Mouse (Mus musculus) frontal cortex, postnatal 36 days (tissue): ENCODE data around the gene 4931429L15Rik.
"Not testable (repeated sequence)": the region's sequence is repeated elsewhere in the genome, so short reads cannot be mapped to it uniquely, and the experiment has no call there.

ENCODE experiments used
- DNase-seq, 2 experiments: peaks; one replicate each; pipeline ENCODE4 v3.0.0; 2022; ENCODE audit warnings: low spot score in 2 of 2

The 4931429L15Rik gene

DNA sequence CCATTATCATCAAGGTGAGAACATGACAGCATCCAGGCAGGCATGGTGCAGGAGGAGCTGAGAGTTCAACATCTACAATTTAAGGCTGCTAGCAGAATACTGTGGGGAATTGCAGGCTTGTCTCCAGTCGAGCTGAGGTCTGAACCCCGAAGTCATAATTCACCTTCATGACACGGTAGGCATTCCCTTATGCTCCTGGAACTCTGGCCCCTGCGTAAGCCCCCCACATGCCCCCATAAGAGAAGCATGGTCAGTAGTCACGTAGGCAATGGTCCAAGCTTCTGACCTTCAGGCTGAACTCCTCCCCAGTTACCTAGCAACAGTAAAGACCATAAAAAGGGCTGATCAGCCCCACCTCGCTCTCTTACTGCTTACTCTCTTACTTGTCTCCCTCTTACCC is at the start of gene 4931429L15Rik:
Gene 4931429L15Rik, minus strand, starts transcription at position 101 of the 400 bp plus-strand sequence.
- not testable (repeated sequence) for DNase-seq

DNA sequence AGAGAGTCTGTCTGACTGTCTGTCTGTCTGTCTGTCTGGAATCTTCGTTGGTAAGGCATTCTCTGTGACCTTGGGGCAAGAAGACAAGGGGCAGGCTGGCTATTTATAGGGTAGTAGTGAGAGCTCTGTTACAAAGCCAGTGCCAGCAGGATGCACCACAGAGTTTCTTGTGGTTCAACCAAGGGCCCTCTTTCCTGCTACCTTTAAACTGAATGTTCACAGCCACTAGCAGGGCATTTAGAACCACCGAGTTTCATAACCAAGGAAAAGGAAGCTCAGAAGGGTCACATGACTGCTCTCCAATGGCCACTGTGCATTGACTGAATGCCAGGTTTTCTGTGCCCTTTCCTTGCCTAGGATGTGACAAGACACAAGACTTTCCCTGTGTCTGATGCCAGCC is 42.7 kb upstream of the 4931429L15Rik start:
- DNase-seq = no peak

- DNase-seq = no peak
Observed at GRCm38 (mm10) chr9:46361461-46362111, 41.8 kb upstream of the 4931429L15Rik start.

GRCm38 (mm10) chr9:46353992-46354391 is 34.2 kb upstream of the 4931429L15Rik start:
- peak; percentile 63 to 81 for DNase-seq

- no peak for DNase-seq
Observed at GRCm38 (mm10) chr9:46353330-46353724, 33.5 kb upstream of the 4931429L15Rik start.

DNA sequence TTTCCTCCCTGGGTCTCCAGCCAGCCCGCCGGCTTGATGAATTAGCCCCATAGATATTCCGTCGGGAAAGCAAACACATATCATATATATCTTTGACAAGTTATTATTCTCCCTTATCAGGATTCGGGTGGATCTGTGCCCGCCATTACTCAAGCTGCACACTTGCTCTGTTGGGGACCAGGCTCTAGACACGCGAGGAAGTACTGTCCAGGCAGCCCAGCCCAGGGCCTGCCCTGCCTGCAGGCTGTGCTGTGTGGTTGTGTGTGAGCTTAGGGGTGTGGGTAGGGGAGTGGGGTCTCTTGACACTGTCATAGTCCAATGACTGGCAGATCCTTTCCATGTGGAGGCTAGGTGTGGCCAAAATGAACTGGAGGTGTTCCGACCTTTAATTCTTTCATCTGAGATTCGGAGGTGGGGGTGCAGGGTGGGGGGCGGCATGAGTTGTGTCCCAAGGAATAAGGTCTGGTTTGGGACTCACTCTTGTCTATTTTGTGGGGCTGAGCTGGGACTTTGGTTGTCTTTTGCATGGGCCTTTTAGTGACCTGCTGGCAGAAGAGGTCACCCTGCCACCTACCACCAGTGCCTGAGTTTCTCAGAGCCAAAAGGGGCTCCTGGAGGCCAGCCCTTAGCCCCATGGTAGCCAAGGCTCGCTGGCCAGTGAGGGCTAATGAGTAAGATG is 33.0 kb upstream of the 4931429L15Rik start:
- no peak for DNase-seq

GRCm38 (mm10) chr9:46350451-46350981 is 30.7 kb upstream of the 4931429L15Rik start:
- DNase-seq = peak; percentile 49 to 54

- DNase-seq = no peak
Observed at GRCm38 (mm10) chr9:46345887-46346665, 26.3 kb upstream of the 4931429L15Rik start.

GRCm38 (mm10) chr9:46339051-46339652 is 19.4 kb upstream of the 4931429L15Rik start:
- no peak for DNase-seq

- DNase-seq = no peak
Observed at GRCm38 (mm10) chr9:46338384-46338783, 18.6 kb upstream of the 4931429L15Rik start.

- peak; percentile 61 to 76 for DNase-seq
Observed at GRCm38 (mm10) chr9:46337852-46338291, 18.1 kb upstream of the 4931429L15Rik start.

- DNase-seq = no peak
Observed at GRCm38 (mm10) chr9:46337331-46337730, 17.5 kb upstream of the 4931429L15Rik start.

- DNase-seq = not testable (repeated sequence)
Observed at GRCm38 (mm10) chr9:46336294-46336693, 16.5 kb upstream of the 4931429L15Rik start.

- no peak for DNase-seq
Observed at GRCm38 (mm10) chr9:46335461-46335995, 15.7 kb upstream of the 4931429L15Rik start.

GRCm38 (mm10) chr9:46334471-46335025 is 14.8 kb upstream of the 4931429L15Rik start:
- no peak for DNase-seq

DNA sequence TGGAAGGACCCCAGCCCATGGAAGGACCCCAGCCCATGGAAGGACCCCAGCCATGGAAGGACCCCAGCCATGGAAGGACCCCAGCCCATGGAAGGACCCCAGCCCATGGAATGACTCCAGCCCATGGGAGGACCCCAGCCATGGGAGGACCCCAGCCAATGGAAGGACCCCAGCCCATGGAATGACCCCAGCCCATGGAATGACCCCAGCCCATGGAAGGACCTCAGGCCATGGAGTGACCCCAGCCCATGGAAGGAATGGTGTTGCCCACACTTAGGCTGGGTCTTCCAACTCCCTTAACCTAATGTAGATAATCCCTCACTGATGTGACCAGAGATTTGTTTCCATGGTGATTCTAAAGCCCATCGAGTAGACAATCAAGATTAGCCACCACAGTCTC is 11.5 kb upstream of the 4931429L15Rik start:
- DNase-seq = no peak

- DNase-seq = no peak
Observed at GRCm38 (mm10) chr9:46330586-46330895, 10.8 kb upstream of the 4931429L15Rik start.

DNA sequence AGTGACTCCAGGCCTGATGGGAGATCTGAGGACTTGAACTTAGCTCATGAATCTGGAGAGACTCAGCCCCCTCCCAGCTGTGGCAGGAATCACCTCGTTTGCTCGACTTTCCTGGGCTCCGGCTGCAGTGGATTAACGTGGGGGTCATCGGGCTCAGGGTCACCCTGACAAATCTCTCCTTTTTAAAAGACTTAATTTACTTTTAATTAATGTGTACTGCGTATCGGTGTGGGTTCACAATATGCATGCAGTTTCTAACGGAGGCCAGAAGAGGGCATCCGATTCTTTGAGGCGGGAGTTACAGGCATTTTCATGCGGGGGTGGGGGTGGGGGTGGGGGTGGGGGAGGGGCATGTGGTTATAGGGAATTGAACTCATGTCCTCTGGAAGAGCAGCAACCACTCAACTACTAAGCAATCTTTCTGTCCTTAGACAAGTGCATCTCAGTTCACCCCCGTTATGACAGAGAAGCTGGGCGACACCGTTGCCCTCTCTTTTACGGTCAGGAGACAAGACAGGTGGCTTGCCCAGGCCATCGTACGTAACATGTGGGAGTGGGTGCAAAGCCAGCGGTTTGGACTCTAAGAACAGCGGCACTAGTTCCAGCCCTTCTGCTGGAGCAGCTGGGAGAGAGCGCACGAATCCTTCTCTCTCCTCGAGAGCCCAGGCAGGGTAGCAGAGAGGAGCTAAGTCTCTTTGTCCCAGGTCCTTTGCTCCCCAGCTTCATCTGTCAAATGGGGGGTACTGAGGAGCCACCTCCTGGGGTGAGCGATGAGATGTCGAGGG is 10.2 kb upstream of the 4931429L15Rik start:
- no peak for DNase-seq

GRCm38 (mm10) chr9:46329250-46329648 is 9.5 kb upstream of the 4931429L15Rik start:
- DNase-seq = no peak

DNA sequence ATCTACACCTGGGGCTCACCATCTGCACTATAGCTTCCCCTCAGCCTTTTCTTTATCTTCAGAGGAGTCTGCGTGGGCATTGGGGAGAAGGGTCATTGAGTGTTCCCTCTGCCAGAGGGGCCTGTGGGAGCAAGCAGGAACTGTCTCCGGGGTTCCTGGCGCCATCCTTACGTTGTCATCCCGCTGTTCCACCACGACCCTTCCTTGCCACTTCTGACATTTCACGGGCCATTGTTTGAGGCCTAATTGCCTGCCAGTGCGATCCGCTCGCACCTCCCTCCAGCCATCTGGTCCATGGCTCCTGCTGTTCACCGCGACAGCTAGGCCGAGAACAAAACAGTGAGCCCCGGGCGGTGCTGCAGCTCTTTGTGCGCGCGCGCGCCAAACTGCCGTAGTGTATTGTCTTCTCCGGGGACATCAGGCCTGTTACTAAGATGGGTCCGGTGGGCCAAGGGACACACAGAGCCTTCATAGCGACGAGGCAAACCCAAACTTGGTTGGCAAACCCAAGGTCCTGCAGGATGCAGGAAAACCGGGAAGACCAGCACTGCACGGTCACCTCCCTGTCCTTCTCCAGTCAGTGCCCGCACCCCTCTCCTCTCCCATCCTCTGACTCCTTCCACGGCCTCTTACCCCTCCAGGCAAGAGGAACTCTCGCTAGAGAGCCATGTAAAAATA is 8.9 kb upstream of the 4931429L15Rik start:
- peak; percentile 65 for DNase-seq
